Mouse (Mus musculus) fibroblast of lung, adult 2 months (primary cell): ENCODE data around the gene Arhgap28.

ENCODE experiments used
- DNase-seq: peaks from one replicate; pipeline ENCODE4 v3.0.0-alpha.2; 2011; ENCODE audit warnings: low read depth

Arhgap28 gene

DNA sequence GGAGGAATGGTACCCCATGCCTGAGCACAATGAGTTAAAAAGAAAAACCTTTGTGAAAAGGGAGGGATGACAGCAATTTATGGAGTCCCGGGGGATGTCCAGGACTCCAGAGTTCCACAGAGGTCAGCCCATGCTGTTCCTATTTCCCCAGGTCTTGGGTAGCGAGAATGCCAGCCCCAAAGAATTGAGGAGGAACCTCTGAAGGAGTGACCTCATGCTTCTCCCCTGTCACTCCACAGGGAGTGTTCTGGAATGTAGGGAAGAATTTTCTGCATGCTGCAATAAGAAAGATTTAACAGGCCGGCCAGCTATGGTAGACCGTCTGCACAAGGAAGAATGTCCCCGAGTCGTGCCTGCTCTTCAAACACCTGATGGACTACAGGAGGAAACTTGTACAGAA, 72.5 kb downstream of the Arhgap28 start:
- DNase-seq: no peak

DNA sequence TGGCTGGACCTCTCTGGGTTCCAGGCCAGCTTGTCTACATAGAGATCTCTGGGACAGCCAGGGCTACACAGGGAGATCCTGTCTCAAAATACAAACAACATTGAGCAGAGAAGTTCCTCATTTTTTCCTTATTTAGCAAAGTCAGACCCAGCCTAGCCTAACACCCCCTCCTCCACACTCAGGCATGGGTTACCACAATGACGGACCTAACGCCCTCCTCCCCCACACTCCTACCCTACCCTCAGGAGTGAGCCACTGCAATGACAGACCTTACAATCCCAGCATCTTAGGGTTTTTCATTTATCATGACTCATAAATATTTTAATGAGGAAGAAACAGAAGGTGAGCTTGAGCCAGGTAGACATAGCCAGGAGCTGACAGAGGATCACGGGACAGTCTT, 73.0 kb downstream of the Arhgap28 start:
- no peak for DNase-seq

- DNase-seq: no peak
Observed at GRCm38 (mm10) chr17:67930467-67930866, 73.5 kb downstream of the Arhgap28 start.

GRCm38 (mm10) chr17:67928280-67928679, 75.6 kb downstream of the Arhgap28 start:
- DNase-seq: no peak

GRCm38 (mm10) chr17:67927864-67928263, 76.1 kb downstream of the Arhgap28 start:
- no peak for DNase-seq

- no peak for DNase-seq
Observed at GRCm38 (mm10) chr17:67919959-67920358, 84.0 kb downstream of the Arhgap28 start.

- DNase-seq: no peak
Observed at GRCm38 (mm10) chr17:67918201-67918600, 85.7 kb downstream of the Arhgap28 start.

DNA sequence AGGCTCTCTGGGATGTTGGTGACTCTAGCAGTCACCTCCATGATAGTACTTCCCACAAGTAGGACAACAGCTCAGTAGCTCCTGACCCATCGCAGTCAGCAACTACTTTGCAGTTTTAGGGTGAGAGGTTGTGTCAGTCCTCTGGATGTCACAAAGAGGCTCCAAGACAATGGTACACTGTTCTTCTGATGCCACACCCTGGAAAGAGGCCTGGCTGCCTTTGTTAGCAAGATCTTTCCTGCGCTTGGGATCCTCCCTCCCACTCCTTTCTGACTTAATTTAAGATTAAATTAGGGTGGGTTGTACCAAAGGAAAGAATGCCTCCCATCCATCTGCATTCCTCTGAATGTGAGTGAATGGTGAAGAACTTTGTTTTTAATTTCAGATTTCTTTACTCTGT, 87.0 kb downstream of the Arhgap28 start:
- DNase-seq: no peak

DNA sequence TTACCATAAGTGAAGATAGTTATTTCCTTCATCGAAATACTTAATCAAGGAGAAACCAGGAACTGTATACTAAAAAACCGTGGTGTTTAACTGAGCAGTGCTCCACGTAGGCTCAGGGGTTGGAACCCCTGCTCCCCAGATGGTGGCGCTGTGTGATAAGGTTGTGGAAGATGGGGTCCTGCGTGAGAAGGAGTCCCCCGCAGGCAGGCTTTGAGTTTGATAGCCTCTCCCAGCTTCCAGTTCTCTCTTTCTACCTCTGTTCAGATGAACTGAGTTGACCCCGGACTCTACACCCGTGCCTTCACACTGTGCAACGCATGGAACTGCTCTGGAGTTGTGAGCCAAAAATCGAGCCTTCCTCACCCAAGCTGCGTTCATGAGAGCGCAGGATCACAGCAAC, 91.3 kb downstream of the Arhgap28 start:
- no peak for DNase-seq

- no peak for DNase-seq
Observed at GRCm38 (mm10) chr17:67912051-67912450, 91.9 kb downstream of the Arhgap28 start.

DNA sequence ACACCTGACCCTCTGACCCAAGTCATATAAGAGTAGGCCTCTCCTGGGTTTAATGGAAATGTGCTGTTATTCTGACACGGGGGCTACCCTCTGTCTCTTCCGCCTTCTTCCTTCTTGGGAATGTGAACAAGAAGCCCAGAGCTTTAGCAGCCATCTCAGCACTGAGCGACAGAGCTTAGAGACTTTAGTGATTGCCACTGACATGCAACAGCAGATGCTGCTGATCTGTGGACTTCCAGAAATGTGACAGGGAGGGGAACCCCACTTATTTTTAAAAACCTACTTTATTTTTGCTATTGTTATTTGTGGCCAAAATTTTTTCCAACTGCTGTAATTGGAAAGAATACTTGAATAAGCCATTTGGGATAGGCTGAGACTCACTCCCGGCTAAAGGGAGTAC, 95.4 kb downstream of the Arhgap28 start:
- no peak for DNase-seq

DNA sequence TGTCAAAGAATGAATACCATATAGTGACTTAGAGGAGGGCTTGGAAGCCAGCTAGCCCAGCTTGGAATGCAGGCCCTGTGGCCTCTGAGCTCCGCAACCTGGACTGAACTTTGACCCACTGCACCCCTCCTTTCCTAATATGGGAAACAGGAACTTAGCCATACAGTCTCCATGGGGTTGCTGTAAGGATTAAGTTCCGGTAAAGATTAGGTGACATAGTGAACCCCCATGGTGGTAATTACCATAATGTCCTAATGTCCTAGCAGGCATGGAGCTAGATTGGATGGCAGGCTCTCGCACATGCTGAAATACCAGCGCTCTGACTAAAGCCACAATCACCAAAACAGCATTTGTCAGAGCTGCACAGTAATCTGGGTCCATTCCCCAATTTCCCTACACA, 95.8 kb downstream of the Arhgap28 start:
- DNase-seq: no peak

DNA sequence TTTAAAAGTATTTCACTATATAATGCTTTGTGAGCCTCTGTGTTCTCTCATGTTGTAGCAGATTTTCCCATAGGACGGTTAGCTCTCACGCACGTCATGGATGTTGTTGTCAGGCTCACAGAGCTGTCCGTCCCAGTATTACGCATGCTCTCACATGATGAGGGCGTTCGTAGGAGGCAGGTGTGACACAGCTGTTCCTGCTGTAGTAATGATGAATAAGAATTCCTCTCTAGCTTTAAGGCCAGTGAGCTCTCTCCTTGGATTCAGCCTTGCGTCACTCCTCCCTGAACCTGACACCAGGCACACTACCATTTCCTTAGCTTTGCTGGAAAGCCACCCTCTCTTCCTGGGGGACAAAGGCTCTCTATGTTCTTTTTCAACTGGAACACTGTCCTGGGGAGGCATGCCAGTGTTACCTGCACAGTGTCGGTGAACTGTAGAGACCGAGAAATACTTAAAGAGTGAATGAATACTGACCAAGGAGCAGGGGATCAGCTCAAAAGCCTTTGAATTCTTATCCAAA, 96.3 kb downstream of the Arhgap28 start:
- no peak for DNase-seq

DNA sequence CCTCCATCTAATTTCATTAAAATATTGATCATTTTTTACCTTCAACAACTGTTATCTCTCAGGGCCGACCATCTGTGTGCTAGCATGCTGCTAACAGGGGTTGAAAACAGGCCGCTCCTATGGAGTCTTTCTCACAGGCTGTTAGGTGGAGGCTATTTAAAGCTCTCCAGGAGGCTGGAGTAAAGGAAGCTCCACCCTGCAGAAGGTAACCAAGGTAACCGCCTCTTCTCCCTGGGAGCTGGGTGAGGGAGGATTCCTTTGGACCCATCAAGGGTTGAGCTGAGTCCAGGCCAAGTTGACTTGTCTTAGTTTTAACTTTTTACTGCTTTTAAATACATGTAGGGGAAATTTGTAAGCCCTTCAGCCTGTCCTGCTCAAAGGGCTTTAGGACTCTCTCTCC, 97.7 kb downstream of the Arhgap28 start:
- no peak for DNase-seq

DNA sequence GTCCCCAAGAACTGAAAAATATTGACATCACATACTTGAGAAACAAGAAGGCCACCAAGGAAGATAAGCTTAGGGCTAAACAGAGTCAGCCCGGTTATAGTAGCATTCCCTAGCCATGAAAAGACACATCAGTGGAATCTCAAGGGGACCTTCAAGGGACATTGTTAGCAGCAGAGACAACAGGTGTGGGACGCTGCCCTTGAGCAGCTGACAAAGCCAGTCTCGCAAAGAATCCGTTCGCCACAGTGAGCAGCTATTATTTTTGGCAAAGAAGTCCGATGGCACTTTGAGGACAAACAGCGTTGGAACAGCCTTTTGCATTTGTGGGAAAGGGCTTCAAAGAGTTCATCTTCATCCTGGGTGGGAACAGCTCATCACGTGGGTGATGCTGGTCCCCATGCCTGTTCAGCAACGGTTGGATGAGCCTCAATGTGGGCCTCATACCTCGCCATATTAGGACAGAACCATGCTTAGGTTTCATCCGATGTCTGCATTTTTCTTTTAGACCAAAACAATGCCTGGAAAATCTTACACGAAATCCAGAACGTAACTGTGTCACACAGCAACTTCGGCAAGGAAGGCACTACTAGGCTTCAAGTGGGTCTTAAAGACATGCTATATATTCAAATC, 99.5 kb downstream of the Arhgap28 start:
- no peak for DNase-seq

DNA sequence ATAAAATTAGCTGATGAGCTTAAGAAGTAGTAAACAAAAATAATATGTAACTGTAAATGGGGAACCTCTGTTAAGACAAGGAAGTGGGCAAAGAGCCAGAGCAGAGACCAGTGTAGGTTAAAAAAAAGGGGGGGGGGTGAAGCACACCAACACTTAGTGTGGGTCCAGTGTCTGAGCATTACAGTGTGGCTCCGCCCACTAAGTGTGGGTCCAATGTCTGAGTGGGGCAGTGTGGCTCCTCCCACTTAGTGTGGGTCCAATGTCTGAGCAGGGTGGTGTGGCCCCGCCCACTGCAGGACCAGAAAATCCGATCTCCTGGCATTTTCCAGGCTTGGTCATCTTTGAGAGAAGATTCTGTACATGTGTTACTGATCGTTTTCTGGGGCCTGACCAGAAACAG, 101.1 kb downstream of the Arhgap28 start:
- DNase-seq: no peak

DNA sequence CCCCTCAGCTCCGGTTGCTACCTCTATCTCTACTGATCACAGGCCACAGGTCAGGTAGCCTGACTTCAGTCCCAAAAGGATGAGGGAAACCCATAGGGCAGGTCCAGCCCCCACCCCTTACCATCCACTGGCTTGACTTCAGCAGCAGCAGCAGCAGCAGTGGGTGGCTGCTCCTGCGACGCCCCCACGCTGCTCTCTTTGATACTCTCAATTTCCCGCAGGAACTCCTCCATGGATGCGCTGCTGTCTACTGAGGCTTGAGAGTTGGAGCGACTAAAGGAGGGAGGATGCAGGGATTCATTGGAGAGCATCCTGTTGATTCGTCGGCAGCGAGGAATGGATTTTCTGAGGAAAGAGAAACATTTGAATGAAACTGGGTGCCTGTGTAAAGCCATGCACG, 102.8 kb downstream of the Arhgap28 start:
- DNase-seq: no peak

GRCm38 (mm10) chr17:67899376-67899775, 104.5 kb downstream of the Arhgap28 start:
- no peak for DNase-seq

DNA sequence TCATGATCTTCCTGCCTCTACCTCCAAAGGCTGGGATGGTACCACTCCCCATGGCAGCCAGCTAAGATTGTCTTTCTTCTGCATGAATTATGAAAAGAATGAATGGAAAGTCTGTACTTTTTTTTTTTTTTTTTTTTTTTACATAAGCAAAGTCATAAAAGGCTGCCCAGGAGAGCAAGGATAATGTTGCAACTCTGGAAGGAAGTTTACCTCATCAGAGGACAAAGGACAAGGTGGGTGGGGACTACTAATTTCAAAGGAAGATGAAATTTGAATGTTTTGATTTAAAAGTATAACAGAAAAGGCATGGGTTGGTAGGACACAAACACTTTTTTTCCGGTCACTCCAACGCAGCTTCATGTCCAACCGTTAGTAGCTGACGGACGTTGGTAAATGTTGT, 107.5 kb downstream of the Arhgap28 start:
- DNase-seq: no peak

DNA sequence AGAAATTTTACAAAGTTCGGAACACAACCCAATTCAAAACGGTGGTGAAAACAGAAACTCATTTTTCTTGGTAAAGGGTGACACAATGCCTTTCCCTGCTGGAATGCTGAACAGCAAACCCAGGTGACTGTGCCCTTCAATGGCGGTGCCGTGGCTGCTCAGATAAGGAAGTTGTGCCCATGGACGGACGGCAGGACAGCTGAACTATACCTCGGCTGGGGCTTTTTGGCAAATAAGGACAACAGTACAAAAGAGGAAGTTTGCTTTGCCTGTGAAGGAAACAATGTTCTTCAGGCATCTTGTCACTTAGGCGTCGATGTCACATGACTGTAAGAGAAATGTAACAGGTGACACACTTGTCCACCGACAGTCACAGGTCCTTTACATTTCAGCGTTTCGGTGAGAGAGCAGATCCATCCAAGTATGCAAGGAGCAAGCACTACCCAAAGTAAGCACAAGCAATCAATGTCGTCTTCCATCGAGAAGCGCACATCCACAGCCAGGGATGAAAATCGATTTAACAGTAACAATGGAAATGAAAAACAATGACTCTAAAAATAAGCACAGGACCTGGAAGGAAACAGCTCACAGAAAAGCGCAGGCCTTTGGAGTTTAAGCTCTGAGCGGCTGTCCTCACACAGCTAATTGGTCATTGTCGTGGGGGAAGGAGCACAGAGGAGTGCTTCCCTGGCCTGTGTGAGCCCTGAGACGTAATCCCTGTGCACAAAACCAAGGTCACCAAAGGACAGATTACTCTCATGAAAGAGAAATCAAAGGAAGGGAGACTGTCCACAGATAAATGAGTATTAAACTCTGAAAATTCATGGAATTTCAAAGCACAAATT, 114.2 kb downstream of the Arhgap28 start:
- DNase-seq: no peak

DNA sequence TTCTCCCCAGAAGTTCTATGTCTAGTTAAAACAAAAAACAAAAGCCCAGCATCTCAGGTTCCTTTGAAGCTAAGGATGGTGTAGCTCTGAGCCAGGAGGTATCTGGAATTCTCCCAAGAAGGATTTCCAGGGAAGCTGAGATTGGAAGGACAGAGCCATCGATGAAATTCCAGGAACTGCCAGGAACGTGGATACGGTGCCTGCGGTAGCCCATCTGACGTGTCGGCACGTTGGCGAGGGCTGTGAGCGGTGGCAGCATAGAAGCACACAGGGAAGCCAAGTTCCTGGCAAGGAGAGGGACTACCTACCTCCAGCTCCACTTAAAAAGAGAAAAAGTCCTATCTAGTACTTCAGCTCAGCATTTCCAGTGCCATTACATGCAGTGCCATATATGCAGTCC, 115.8 kb downstream of the Arhgap28 start:
- no peak for DNase-seq

DNA sequence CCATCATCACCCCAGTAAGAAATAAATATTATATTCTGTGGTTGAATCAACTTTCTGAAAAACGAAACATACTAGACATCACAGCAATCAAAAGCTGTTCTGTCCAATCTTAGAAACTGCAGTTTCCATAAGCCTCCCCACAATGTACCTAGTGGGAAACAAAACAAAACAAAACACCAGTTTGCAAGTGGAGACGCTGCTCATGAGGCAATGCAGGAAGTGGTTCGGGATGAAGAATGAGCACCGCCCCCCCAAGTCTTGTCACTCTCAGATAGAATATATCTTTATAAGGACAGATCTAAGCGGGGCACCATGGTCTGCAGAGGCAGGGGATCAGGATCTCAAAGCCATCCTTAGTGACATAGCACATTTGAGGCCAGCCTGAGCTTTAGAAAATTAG, 117.6 kb downstream of the Arhgap28 start:
- no peak for DNase-seq

- DNase-seq: no peak
Observed at GRCm38 (mm10) chr17:67877599-67877998, 126.3 kb downstream of the Arhgap28 start.
